Mouse (Mus musculus): ENCODE results near the gene Tns1. TPM values are rescaled to one million over a fixed set of nuclear protein-coding genes. Genes with fewer than 3 reads are reported as not detected.
"Not testable (repeated sequence)": the region's sequence is repeated elsewhere in the genome, so short reads cannot be mapped to it uniquely, and the experiment has no call there.

Gene Tns1
- total RNA-seq (2021): 10 to 100 TPM; 36.1 to 50.9 TPM

GRCm38 (mm10) chr1:74124021-74124981, at the start of gene Tns1:
TSS of gene Tns1 (minus strand) at chr1:74124449.
- DNase-seq (ENCODE audit: low spot score in 2 of 2): no peak
- intact Hi-C loops (cut with DNase I): loop anchor here (5.0 kb wide), 1 partner anchor 42 kb away; no protein-coding TSS in a partner anchor

- DNase-seq (ENCODE audit: low spot score in 2 of 2): no peak
- intact Hi-C loops (cut with DNase I): no loop called here
Observed at GRCm38 (mm10) chr1:74172722-74173121, 48.5 kb upstream of the Tns1 start.

DNA sequence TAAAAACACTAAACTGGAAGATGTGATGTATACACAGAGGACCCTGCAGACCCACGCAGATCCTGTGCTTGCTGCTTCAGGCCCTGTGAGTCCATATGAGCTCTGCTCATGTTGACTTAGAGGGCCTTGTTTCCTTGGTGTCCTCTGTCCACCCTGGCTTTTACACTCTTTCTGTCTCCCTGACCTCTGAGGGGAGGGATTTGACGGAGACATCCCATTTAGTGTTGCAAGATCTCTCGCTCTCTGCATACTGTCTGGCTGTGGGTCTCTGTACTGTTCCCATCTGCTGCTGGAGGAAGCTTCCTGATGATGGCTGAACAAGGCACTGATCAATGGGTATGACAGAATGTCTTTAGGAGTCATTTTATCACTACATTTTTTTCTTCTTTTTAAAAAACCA, 45.5 kb upstream of the Tns1 start:
- no peak for DNase-seq (ENCODE audit: low spot score in 2 of 2)
- intact Hi-C loops (cut with DNase I): no loop called here

DNA sequence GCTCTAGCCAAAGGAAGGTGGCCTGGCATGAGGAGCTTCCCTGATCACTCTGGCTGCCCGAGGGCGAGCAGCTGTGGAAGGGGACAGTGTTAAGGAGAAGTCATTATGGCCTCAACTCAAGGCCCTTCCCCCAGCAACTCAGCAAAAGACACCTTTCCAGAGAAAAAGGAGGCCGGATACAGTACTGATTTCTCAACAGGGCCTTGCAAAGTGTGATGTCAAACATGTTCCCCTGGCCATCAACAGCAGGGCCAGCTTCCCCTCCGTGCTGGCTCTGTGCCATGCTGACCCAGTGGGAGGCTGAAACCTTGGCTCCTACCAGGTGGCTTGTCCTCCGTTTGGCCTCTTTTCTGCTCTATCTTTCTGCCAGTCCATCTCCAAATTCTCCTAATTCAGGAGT, 42.9 kb upstream of the Tns1 start:
- no peak for DNase-seq (ENCODE audit: low spot score in 2 of 2)
- intact Hi-C loops (cut with DNase I): no loop called here

DNA sequence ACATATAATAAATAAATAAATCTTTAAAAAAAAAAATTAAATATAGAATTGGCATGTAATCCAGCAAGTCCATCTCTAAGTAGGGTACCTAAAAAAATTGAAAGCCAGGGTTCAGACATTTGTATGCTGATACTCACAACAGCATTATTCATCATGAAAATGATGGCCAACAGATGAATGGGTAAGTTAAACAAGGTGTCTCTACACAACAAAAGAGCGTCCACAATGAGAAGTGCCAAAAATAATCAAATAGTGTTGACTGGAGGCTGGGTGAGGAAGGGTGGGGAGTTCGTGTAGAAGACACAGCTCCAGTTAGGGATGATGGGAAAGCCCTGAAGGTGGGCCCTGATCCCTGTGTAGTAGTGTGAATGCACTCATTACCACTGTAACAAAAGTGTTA, 35.8 kb upstream of the Tns1 start:
- intact Hi-C loops (cut with DNase I): no loop called here
- no peak for DNase-seq (ENCODE audit: low spot score in 2 of 2)

DNA sequence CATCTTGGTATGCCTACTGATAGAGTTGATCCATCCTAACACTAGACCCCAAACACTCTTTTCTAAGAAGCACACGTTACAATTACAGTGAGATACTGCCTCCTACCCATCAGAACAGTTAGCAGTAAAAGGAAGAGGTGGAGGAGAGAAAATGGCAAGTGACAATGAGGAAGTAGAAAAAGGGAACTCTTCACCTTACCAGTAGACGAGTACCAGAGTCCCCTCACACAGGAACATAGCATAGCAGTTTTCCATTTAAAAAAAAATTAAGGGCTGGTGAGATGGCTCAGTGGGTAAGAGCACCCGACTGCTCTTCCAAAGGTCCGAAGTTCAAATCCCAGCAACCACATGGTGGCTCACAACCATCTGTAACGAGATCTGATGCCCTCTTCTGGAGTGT, 35.4 kb upstream of the Tns1 start:
- intact Hi-C loops (cut with DNase I); DNase-seq (ENCODE audit: low spot score in 2 of 2): not testable (repeated sequence)

GRCm38 (mm10) chr1:74156381-74156910, 32.2 kb upstream of the Tns1 start:
- intact Hi-C loops (cut with DNase I): no loop called here
- DNase-seq (ENCODE audit: low spot score in 2 of 2): no peak

- DNase-seq (ENCODE audit: low spot score in 2 of 2): no peak
- intact Hi-C loops (cut with DNase I): no loop called here
Observed at GRCm38 (mm10) chr1:74155435-74156012, 31.3 kb upstream of the Tns1 start.

DNA sequence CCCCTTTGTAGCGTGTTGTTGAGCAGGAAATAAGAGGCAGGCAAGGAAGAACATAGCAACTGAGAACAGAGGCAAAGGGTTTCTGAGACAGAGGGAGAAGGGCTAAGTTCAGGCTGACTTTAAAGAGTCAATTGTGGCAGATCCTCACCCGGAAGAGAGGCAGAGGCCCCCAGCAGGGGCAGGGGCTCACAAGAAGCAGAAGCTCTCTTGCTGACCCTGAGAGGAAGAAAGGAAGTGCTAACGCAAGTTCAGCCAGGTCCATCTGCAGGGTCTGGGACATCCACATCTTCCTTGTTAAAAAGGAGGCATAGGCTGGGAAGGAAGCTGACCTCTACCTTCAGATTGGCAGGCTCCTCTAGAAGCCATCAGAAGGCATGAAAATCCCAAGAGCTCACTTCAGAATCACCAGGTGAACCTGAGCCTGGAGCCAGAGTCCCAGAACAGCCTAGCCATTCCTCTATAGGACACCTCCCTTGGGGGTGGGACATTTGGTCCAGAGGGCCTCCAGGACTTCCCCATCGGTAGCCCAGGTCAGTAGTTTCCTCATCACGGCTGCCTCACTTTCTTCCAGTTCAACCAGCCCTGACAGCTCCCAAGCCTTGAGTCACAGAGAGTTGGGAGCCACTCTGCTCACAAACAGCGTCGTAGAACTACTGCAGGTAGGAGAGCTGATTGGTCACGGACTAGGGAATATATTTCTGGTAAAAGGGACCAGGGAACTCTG, 29.4 kb upstream of the Tns1 start, which contains the start of gene Cxcr2:
TSS of gene Cxcr2 (plus strand) at position 529 of the 724 bp plus-strand sequence.
- DNase-seq (ENCODE audit: low spot score in 2 of 2): no peak
- intact Hi-C loops (cut with DNase I): no loop called here

DNA sequence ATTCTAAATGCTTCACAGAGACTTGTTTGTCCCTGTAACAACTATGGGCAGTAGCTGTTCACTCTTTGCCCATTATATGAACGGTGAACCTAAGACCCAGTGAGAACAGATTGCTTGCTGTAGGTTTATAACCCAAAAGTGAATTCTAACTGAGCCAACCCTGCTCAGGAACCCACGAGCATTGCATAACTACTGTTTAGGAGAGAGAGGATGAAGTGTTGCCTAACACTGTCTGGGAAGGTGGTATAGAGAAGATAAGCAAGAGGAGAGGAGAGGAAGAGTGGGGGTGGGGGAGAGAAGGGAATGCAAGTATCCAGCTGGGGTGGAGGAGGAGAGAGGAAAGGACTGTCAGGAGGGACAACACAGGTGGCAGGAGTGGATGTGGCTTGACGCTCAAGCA, 26.8 kb upstream of the Tns1 start:
- intact Hi-C loops (cut with DNase I): no loop called here
- no peak for DNase-seq (ENCODE audit: low spot score in 2 of 2)

DNA sequence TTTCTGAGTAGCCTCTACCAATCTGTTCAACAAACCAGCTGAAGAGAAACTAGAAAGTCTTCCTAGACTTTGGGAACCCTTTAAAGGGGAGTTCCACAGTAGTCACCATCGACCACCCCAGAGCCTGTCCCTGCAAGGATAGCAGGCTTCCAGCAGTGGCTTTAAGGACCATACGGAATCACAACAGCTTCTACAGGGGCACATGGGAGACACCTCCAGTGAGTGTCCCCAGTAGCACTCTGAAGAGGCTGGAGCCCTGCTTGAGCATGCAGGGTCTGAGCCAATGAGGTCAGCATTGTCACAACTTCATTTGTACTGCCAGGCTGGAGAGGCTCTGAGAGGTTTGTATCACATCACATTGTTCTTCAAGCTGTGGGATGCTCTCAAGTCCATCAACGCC, 25.9 kb upstream of the Tns1 start:
- intact Hi-C loops (cut with DNase I): no loop called here
- no peak for DNase-seq (ENCODE audit: low spot score in 2 of 2)

- DNase-seq (ENCODE audit: low spot score in 2 of 2): no peak
- intact Hi-C loops (cut with DNase I): no loop called here
Observed at GRCm38 (mm10) chr1:74149106-74149885, 25.0 kb upstream of the Tns1 start.

- intact Hi-C loops (cut with DNase I): no loop called here
- no peak for DNase-seq (ENCODE audit: low spot score in 2 of 2)
Observed at GRCm38 (mm10) chr1:74141781-74142180, 17.5 kb upstream of the Tns1 start.

DNA sequence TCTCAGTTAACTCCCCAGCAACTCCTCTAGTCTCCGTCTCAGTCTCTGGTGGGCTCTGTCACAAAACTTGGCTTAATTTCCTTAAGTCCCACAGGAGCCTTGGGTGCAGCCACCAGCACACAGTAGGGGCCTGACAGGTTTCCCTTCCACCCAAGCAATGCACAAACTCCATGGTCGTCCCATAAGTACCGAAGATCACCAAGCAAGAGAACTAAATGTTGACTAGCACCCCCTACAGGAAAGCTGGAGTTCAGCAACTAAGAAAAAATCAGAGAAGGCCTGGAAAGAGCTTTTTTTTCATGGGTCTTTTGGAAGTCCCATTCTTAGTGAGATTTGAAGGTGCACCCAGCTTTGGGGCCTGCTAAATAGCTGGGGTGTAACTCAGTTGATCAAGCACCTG, 15.2 kb upstream of the Tns1 start:
- DNase-seq (ENCODE audit: low spot score in 2 of 2): no peak
- intact Hi-C loops (cut with DNase I): no loop called here

- DNase-seq (ENCODE audit: low spot score in 2 of 2): no peak
- intact Hi-C loops (cut with DNase I): no loop called here
Observed at GRCm38 (mm10) chr1:74135326-74135950, 11.2 kb upstream of the Tns1 start.

GRCm38 (mm10) chr1:74133954-74134353, 9.7 kb upstream of the Tns1 start:
- DNase-seq (ENCODE audit: low spot score in 2 of 2): no peak
- intact Hi-C loops (cut with DNase I): no loop called here

DNA sequence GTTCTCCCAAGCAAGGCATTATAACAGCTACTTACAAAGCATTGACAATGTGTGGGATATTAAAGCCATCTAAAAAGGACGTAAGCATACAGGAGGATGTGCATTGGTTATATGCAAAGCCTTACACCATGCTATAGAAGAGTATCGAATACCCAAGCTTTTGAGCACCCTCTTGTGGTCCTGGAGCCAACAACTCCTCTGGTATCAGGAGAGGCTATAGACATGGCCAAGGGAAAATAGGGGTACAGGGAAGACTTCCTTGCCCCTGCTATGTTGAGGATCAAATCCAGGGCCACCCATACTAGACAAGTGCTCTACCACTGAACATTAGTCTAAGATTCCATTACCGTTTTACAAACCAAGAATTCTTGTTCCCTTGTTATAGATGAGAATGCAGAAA, 7.8 kb upstream of the Tns1 start:
- no peak for DNase-seq (ENCODE audit: low spot score in 2 of 2)
- intact Hi-C loops (cut with DNase I): no loop called here

DNA sequence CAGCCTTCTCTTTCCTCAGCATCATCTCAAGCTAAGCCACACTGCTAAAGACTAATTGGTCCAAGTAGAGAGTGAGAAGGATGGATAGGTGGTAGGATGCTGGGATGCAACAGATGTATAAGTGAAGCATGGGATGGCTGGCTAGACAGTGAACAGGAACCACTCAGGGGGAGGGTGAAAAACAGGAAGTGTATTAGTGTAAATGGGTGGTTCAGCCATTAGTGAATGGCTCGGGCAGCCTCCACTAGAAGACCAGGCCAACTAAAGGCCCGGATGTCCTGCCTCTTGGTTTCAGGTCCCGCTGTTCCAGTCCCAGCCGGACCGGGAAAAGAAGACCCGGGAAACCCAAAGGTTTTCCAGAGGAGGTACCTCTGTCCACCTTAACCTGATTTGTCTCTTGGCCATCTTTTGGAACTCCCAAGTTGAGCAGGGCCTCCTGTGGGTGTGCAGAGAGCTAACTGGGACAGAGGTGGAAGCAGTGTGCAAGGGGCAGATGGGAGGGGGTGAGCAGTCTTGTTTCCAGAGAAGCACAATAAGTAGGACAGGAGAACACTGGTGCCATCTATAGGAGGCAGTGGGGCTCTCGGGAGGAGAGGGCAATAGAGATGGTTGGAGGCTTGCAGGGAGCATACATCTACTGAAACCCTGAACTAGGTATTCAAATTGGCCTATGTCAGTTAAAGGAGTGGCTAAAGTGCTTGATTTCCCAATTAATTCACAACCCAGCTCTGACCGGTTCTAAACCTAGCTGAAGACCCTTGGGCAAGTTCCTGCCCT, 6.8 kb upstream of the Tns1 start:
- intact Hi-C loops (cut with DNase I): no loop called here
- no peak for DNase-seq (ENCODE audit: low spot score in 2 of 2)
